31 mouse cellular contexts compared by ENCODE assay signal in the genomic region with DNA sequence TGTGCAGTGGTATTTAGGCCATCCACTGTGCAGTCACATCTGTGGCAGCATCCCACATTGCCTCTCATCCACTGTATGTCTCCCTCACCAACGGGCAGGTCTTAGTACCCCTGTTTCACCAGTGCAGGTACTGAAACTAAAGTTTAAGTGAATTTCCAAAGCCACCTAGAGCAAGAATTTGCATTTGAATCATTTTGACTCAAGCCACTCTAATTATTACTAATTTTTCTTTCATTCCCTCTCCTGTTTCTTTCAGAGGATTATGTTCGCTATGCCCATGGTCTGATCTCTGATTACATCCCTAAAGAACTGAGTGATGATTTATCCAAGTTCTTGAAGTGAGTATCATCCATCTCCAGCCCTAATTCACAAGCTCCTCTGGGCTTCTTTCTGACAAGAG.
"Had no signal": no experiment of that assay in that cellular context is flagged by ENCODE, and none has a peak within 500 bp of the region (broad histone marks: within the 10 kb centered on the region; RNA-seq: fewer than 3 reads in every experiment).

No protein-coding gene starts in this region.

- H3K27me3 ChIP-seq: limb, embryonic 12.5 days; limb, embryonic 13.5 days; limb, embryonic 15.5 days; liver, embryonic 12.5 days; liver, embryonic 13.5 days; liver, embryonic 15.5 days; lung, embryonic 15.5 days; megakaryocyte, embryonic 14.5 days; midbrain, embryonic 12.5 days; midbrain, embryonic 13.5 days; neural tube, embryonic 12.5 days had no signal

- H3K9me3 ChIP-seq: limb, embryonic 10.5 days; limb, embryonic 12.5 days; limb, embryonic 13.5 days; limb, embryonic 15.5 days; liver, embryonic 12.5 days; liver, embryonic 13.5 days; liver, embryonic 15.5 days; lung, embryonic 15.5 days; megakaryocyte, embryonic 14.5 days; midbrain, embryonic 10.5 days; midbrain, embryonic 12.5 days; midbrain, embryonic 13.5 days; neural tube, embryonic 12.5 days had no signal

- H3K9ac ChIP-seq: limb, embryonic 12.5 days; limb, embryonic 13.5 days; limb, embryonic 15.5 days; liver, embryonic 12.5 days; liver, embryonic 13.5 days; liver, embryonic 14.5 days; liver, embryonic 15.5 days; liver, postnatal 0 days; lung, embryonic 14.5 days; lung, embryonic 15.5 days; midbrain, embryonic 12.5 days; midbrain, embryonic 13.5 days; neural tube, embryonic 12.5 days had no signal

- H3K4me2 ChIP-seq: limb, embryonic 12.5 days; limb, embryonic 13.5 days; limb, embryonic 15.5 days; liver, embryonic 11.5 days; liver, embryonic 12.5 days; liver, embryonic 13.5 days; liver, embryonic 15.5 days; lung, embryonic 14.5 days; lung, embryonic 15.5 days; midbrain, embryonic 11.5 days; midbrain, embryonic 12.5 days; midbrain, embryonic 13.5 days; neural tube, embryonic 12.5 days had no signal

- H3K4me1 ChIP-seq: limb, embryonic 15.5 days; liver, embryonic 12.5 days; liver, embryonic 15.5 days; lung, embryonic 15.5 days; midbrain, embryonic 10.5 days; midbrain, embryonic 12.5 days; midbrain, embryonic 13.5 days; neural tube, embryonic 12.5 days had no signal

- H3K4me3 ChIP-seq: limb, embryonic 10.5 days; limb, embryonic 12.5 days; limb, embryonic 13.5 days; limb, embryonic 15.5 days; liver, embryonic 12.5 days; liver, embryonic 13.5 days; liver, embryonic 15.5 days; lung, embryonic 15.5 days; megakaryocyte, embryonic 14.5 days; midbrain, embryonic 10.5 days; midbrain, embryonic 12.5 days; midbrain, embryonic 13.5 days; myocyte; neural tube, embryonic 12.5 days had no signal

- DNase-seq: left cerebral cortex, postnatal 4 days; liver; liver, embryonic 13.5 days; liver, postnatal 0 days; lung, adult 18-20 months; lung, adult 2 months; lung, embryonic 14.5 days; lung, postnatal 10 days; lung, postnatal 14 days; lung, postnatal 36 days; lung, postnatal 4 days; midbrain, embryonic 14.5 days had no signal

- H3K27ac ChIP-seq: limb, embryonic 10.5 days; limb, embryonic 12.5 days; limb, embryonic 13.5 days; limb, embryonic 15.5 days; liver, embryonic 12.5 days; liver, embryonic 13.5 days; liver, embryonic 14.5 days; liver, embryonic 15.5 days; lung, embryonic 15.5 days; macrophage; midbrain, embryonic 10.5 days; midbrain, embryonic 12.5 days; midbrain, embryonic 13.5 days; neural tube, embryonic 12.5 days had no signal

- ATAC-seq: liver, embryonic 12.5 days; liver, postnatal 0 days; lung, postnatal 0 days; midbrain, embryonic 13.5 days; midbrain, embryonic 16.5 days had no signal
